Mouse (Mus musculus) gastrocnemius, postnatal 14 days (tissue): Measurements from ENCODE around the gene Hmgb1. TPM values are rescaled to one million over a fixed set of nuclear protein-coding genes. Genes with fewer than 3 reads are reported as not detected.

Experiments
- DNase-seq: peaks from one replicate; pipeline ENCODE4 v3.0.0; 2021; ENCODE audit warnings: mixed read lengths
- intact Hi-C: fragments of 180-260 bp; cut with DNase I; formaldehyde crosslinking; loops from one replicate; pipeline ENCODE4 v1.15.1; 2025; ENCODE audit warnings: low total_unique reads
- total RNA-seq, 2 experiments: library from RNA; stranded (reverse); gene quantifications; 2 replicates each; pipeline ENCODE4 v1.2.3; 2021

Gene Hmgb1
- total RNA-seq, 2 experiments from 2014 or later: 125 to 131 TPM

DNA sequence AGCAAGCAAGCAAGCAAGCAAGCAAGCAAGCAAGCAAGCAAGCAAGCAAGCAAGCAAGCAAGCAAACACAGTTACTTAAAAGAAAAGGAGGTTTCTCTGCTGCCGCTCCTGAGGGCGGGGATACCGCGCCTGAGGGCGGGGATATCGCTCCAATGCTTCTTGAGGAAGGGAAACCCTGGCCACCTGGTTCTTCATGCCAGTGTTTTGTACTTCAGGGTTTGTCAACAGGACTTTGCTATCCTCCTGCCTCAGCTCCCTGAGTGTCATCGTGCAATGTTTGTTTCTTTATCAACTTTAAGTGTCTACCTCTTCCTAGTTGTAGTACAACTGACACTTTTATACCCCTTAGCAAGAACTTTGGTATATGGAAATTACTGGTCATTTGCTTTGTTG lies 104.5 kb downstream of the Hmgb1 start:
- no peak for DNase-seq
- intact Hi-C loops: no loop called here

DNA sequence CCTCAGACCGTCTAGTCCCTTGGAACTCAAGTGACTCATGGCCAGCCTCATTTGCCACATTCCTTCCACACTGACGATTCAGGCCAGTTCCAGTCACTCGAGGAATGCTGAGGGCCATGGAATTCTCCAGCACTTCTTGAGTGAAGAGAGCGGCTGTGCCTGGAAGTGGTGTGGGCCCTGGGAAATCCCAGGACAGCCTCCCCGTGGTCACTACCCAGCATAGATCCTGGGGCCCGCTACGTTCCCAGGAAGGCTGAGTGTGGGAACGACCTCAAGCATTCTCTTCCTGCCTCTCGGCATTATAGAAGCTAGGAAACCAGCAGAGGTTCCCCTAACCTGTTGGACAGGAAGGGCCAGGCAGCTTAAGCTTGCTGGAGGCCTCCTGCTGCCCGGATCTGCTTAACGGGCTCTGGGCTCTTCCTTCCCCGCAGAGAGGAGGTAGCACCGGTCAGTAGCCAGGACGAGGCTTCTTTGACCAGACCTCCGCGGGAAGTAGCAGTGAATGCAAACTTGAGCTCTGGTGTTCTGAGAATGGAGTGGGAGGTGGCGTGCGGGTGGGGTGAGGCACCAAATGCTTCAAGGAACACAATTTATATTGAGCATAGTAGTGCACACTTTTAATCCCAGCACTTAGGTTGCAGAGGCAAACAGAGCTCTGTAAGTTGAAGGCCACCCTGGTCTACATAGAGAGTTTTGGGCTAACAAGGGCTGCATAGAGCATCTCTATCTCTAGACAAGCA lies 105.1 kb downstream of the Hmgb1 start:
- no peak for DNase-seq
- intact Hi-C loops: no loop called here

DNA sequence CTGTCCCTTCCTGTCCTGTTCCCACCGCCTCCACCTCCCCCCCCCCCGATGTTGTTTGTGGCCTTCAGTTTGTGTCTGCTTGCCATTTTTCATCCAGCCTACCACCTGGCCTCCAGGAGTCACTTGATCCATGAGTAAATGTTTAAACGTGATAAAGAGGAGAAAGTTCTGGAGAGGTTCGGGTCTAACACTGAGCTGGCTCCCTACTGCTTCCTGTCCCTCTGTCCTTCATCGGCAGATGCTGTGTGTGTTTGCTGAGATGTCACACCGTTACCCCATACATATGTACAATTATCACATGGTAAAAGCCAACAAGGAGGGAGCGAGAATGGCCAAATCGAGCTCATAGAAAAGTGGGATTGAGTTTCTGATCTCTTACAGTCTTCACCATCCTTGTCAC lies 107.2 kb downstream of the Hmgb1 start:
- intact Hi-C loops: no loop called here
- no peak for DNase-seq

DNA sequence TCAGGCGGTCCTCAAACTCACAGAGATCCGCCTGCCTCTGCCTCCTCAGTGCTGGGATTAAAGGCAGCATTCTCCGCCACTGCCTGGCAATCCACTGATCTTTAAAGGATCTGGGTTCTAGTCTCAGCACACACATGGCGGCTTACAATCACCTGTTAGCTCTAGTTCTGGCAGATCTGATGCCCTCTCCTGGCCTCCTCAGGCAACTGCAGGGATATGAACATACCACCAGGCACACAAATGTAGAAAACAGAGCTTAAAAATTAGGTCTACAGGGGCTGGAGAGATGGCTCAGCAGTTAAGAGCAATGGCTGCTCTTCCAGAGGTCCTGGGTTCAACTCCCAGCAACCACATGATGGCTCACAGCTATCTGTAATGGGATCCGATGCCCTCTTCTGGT lies 112.7 kb downstream of the Hmgb1 start:
- DNase-seq: no peak
- intact Hi-C loops: no loop called here

DNA sequence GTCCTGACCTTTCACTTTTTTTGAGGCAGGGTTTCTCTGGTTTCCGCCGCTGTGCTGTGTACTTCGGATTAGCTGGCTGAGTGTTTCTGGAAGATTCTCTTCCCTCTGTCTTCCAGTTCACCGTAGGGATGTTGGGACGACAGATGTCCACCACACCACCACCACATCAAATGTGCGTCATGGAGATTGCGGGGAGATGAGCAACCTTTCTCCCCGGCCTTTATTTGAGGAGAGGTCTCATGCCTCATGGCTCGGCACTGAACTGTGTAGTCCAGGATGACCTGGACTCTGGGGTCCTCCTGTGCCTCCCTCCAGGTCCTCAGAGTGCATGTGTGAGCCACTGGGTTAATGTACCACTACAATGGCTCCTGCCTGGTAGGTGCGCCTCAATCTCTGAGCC lies 115.5 kb downstream of the Hmgb1 start:
- no peak for DNase-seq
- intact Hi-C loops: no loop called here

DNA sequence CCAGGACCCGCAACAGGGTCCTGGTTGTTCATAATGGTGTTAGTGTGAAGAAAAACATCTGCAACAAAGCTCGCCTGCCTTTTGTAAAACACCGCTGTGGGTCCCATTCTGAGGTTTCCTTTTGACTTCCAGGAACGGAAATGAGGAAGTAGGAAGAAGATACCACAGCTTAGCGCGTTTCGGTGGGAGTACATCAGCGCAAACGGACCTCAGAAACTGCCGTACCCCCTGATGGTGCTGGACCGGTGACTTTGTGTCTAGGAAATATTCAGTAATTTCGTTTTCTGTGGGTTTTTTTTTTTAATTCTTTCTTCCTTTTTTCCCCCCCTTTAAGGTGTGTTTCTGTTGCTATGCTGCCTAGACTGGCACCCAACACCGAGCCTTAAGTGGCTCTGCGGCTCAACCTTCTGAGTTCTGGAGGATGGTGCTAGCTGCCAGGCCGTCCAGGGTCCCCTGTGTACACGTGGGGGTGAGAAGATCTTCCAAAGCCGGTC lies 116.0 kb downstream of the Hmgb1 start:
- intact Hi-C loops: no loop called here
- no peak for DNase-seq

DNA sequence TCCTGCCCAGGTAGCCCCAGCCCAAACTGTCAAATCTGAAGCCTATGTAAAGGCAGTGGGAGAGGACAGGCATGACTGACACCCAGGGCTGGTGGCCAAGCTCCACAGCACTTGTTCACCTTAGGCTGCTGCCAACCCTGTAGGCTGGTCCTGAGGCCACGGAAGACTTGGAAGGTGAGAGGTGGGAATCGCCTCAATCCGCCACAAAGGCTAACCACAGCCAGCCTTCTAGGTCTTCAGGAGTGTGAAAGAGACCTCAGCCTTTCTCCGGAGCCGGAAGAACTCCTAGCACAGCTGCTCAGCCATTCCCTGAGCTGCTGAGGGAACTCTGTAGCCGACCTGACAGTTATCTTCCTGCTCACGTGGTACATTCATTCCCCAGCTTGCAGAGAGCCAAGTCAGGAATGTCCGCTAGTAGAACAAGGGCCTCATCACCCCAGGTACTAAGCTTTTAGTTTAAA lies 116.8 kb downstream of the Hmgb1 start:
- intact Hi-C loops: no loop called here

DNA sequence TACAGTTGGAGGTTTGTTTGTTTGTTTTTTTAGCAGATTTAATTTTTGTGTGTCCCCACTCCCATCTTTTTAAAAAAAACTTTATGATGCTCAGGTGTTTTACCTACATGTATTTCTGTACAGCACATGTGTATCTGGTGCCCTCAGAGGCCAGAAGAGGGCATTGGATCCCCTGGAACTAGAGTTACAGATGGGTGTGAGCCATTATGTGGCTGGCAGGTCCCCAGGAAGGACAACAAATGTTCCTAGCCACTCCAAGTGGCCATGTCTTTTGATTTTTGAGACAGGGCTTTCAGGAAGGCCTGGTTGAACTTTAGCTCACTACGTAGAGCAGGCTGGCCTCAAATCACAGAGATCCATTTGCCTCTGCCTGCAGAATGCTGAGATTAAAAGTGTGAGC lies 121.5 kb downstream of the Hmgb1 start:
- peak; percentile 44 for DNase-seq
- intact Hi-C loops: no loop called here

More for the DNA sequence above, 116.8 kb downstream of the Hmgb1 start:
- no peak for DNase-seq

DNA sequence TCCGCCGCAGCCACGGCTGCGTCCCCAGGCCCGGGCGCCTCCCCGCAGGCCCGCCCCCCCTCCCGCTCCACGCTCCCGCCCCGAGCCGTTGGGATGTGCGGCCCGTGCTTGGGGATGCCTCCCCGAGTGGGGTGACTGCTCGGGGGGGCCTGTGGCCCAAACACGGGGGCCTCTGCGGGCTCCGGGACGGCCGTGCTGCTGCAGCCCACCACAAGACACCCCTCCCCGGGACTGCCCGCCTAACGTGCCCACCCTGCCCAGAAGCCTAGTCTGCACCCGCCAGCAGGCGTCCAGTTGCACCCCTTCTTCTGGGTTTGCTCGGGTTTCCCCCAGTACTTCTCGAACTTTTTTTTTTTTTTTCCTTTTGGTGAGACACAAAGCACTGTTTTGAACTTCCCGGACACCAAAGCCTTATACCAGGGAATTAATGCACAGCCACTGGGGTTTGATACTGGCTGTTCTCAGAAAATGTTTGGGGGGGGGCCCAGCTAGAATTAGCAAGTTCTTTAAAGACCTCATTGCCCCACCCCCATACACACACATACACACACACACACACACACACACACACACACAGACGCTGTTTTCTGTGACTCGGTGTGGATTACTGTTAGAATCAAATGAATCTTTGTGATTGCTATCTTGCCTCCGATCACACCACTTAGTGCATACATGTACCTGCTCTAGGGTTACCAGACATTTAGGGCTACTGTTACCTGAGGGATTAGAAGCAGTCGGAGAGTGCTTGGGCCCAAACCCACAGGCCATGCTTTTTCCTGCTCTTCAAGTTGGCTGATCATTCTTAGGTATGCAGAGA lies 130.7 kb downstream of the Hmgb1 start:
- DNase-seq: peak; percentile 33
- intact Hi-C loops: loop anchor here (5.0 kb wide), 1 partner anchor 129 kb away; the partner anchor contains the start of genes Hmgb1 and Uspl1

DNA sequence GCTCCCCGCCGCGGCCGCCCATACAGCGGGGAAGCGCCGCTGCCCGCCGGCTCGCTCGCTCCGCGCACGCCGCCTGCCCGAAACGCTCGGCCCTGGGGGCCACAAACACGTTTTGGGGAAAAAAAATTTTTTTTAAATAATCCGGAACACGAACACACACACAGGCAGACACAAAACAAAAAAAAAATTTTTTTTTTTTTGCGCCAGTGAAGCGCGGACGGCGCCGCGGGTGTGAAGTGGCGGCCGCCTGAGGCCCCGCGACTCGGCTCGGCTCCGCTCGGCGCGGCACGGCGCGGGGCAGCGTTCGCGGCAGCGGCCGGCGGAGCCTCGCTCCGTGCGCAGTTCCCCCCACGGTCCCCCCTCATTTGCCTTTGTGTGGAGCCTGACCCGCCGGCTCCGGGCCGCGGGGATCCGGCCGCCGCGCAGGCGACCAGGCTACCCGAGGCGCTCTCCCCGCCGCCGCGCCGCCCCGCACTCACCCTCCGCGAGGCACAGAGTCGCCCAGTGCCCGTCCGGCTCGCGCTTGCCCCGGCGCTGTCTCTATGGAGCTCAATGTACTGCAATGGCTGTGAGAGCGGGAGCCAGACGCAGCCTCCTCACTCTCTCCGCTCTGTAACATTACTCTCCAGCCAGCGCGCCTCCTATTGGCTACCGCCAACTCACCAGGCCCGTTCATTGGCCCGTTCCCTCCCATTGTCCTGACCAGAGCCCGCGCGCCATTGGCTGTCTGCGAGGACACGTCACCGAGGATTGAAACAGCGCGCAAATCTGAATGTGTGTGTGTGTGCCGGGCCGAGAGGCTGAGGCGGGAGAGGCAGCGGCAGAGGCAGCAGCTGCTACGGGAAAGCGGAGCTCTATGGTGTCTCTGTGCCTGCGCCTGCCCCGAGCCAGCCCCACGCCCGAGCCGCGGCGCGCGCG lies 131.6 kb downstream of the Hmgb1 start:
- intact Hi-C loops: loop anchor here (5.0 kb wide), 1 partner anchor 130 kb away; the partner anchor contains the start of genes Hmgb1 and Uspl1
- peak; percentile 99 for DNase-seq

DNA sequence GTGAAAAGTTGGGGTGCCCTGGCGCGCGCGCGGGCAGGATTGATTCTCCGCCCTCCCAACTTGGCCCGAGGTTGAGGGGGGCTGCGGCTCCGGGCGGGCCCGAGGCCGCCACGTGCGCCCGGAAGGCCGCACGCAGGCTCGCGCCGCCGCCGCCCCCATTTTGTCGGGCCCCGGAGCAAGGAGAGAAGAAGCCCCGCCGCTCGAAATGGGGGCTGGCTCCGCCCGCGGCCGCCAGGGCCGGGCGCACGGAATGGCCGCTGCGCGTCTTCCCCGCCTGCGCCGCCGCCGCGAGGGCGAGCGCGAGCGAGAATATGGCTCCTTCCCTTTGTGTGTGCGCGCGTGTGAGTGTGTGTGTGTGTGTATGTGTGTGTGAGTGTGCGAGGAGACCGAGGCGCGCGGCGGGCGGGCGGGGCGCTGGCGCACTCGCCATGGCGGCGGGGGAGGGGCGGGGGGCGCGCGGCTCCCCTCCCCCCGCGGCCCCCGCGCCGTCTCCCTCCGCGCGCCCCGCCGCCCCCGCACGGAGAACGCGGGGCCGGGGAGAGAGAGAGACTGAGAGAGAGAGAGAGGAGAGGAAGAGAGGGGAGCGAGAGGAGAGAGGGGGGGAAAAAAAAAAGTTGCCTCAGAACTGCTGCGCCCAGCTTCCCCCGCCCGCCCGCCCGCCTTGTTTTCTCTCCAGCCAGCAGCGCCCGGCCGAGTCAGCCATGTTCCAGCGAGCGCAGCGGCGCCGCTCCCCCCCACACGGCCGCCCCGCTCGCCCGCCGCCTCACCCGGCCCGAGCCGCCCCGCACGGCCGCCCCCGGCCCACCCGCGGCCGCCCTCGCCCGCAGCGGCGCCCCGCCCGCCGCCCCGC lies 132.5 kb downstream of the Hmgb1 start:
- intact Hi-C loops: loop anchor here (5.0 kb wide), 1 partner anchor 131 kb away; the partner anchor contains the start of genes Hmgb1 and Uspl1
- DNase-seq: peak; percentile 85

DNA sequence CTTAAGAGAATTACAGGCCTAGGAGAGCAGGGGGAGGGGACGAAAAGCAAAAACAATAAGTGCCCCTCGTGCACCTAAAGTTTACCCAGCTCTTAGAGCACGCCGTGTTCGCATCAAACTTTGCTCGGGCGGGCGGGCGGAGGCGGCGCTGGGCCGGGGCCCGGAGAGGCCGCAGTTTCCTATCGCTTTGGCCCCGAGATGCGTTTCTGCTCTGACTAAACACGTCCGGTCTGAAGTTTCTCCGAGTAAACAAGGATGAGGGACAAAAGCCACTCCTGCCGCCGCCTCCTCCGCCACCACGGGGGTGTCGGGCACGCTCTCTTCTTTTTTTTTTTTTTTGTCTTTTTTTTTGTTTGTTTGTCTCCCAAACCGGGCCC lies 133.1 kb downstream of the Hmgb1 start:
- no peak for DNase-seq
- intact Hi-C loops: loop anchor here (5.0 kb wide), 1 partner anchor 131 kb away; the partner anchor contains the start of genes Hmgb1 and Uspl1

DNA sequence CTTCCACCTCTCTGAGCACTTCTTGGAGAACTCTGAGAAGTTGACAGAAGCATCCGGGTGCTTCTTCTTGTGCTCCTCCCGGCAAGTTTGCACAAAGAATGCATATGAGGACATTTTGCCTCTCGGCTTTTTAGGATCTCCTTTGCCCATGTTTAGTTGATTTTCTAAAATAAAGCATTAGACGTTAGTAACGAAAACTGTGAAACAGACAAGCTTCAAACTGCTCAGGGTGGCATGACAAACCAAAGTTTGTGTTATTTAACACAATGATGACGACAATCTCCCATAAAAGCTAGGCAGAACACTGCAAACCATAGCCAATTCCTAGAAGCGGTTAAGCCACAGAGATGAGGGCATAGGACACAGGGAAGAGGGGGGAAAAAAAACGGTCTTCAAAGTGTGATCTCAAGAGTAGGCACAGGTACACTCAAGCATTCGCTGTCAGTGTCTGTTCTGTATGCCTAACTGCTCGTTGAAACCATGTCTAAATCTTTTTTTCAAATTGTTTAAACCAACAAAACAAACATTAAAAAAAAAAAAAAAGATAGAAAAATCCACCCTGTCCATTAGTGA lies 133.6 kb downstream of the Hmgb1 start:
- intact Hi-C loops: loop anchor here (5.0 kb wide), 1 partner anchor 132 kb away; the partner anchor contains the start of genes Hmgb1 and Uspl1
- DNase-seq: no peak

DNA sequence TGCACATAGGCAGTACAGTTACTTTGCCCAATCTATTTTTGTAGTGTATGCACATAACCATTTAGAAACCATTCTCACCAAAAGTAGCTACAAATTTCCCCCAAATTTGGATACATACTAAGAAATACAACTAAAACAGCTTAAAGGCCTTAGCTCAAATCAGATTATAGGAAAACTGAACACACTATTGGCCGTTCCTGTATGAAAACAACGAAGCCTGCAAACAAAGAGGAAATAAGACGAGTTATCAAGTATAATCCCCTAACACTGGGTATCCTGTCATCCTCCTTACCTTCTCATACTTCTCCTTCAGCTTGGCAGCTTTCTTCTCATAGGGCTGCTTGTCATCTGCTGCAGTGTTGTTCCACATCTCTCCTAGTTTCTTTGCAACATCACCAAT lies 134.9 kb downstream of the Hmgb1 start:
- DNase-seq: no peak
- intact Hi-C loops: loop anchor here (10.0 kb wide), 1 partner anchor 135 kb away; no protein-coding TSS in a partner anchor

DNA sequence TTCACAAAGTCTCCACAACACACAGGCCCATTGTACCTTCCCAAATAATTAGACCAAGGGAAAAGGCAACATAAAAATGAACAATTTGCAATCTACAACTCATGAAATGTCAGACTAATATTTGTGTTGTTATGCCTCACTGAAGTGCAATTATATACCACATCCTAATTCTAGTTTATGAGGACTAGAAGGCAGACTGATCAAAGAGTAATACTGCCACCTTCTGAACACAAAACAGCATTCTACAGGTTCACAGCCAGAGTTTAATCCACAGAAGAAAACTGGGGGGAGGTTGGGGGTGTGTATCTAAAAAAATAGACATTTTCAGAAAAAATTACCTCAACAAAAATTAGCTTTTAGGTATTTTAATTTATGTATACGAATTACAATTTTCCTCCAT lies 135.3 kb downstream of the Hmgb1 start:
- DNase-seq: no peak
- intact Hi-C loops: loop anchor here (10.0 kb wide), 1 partner anchor 134 kb away; no protein-coding TSS in a partner anchor

DNA sequence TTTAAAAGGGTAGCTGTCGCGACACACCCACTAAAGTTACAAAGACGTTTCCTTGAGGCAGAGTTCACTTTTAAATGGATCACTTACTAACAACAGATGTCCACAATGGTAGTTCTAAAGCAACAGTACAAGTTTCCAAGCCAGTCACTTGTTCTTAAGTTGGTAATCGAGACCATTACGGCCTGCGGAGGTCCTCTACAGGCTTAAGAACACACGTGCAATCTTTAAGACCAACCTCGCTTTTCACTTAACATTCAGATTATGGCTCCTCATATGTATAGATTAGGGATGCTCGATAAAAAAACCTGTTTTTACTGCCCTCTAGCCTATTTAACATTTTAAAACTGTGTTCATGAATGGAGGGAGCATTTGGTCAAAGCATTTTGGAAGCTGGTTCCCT lies 137.6 kb downstream of the Hmgb1 start:
- DNase-seq: no peak
- intact Hi-C loops: loop anchor here (10.0 kb wide), 1 partner anchor 132 kb away; no protein-coding TSS in a partner anchor

DNA sequence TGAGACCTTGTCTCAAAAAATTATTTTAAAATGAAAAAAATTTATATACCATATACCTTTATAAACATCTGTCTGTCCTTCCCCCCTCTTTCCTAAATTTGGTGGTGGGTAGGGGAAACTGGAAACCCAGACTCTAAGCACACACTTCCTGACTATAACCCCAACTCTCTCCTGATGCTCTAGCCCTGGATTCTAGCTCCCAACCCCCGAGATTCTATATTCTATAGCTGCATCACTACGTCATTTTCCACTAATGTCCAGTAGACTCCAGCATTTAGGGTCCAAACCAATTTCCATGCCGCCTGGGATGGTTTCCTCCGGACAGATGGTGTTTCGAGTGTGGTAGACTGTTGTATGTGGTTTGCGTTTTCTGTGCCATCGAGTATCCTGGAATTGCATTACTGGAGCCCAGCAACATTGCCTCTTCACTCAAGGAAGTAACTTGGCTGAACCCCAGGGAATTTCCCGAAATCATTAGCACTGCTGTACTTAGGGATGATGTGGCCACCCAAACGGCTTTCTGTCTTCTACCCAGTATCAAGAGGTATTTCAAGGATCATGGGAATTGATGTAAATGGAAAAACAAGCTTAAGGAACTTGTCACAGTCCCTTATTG lies 138.7 kb downstream of the Hmgb1 start:
- no peak for DNase-seq
- intact Hi-C loops: loop anchor here (10.0 kb wide), 1 partner anchor 131 kb away; no protein-coding TSS in a partner anchor
